Mouse (Mus musculus) forebrain, embryonic 10.5 days (tissue): ENCODE data around the gene Cdkal1. TPM values are rescaled to one million over a fixed set of nuclear protein-coding genes. Genes with fewer than 3 reads are reported as not detected.

Source experiments
- DNase-seq: peaks from one replicate; pipeline ENCODE4 v3.0.0-alpha.2; 2017; ENCODE audit warnings: low spot score; ENCODE audit errors: extremely low spot score
- H3K27ac ChIP-seq: fragments of 300-500 bp; sonication (generic); 2 replicates; pipeline ENCODE4 v1.5.1; 2016; ENCODE audit warnings: mild to moderate bottlenecking
- H3K27me3 ChIP-seq: fragments of 300-500 bp; sonication (generic); 2 replicates; pipeline ENCODE4 v1.6.1; 2016; ENCODE audit warnings: mild to moderate bottlenecking; ENCODE audit not compliant: poor library complexity, severe bottlenecking
- H3K36me3 ChIP-seq: fragments of 300-500 bp; sonication (generic); replicated peaks from 2 replicates; pipeline ENCODE4 v1.6.1; 2016; ENCODE audit warnings: mild to moderate bottlenecking, moderate library complexity
- H3K4me1 ChIP-seq: fragments of 300-500 bp; sonication (generic); 2 replicates; pipeline ENCODE4 v1.6.1; 2016
- H3K4me3 ChIP-seq: fragments of 300-500 bp; sonication (generic); 2 replicates; pipeline ENCODE4 v1.5.1; 2016; ENCODE audit warnings: mild to moderate bottlenecking, moderate library complexity
- H3K9me3 ChIP-seq: fragments of 300-500 bp; sonication (generic); 2 replicates; pipeline ENCODE4 v1.6.1; 2016; ENCODE audit warnings: mild to moderate bottlenecking, moderate library complexity
- WGBS: fragments of 180-500 bp; shearing (Covaris S2); methylation state at CpG from one replicate; pipeline ENCODE4 v1.1.7; 2016; 5-methylcytosine and 5-hydroxymethylcytosine counted together
- polyA plus RNA-seq: library from polyadenylated mRNA; unstranded; fragments of >200 nt; fragmentation: Nextera tagmentation; extraction: Ambion mirVana; gene quantifications from 2 replicates; pipeline ENCODE4 v1.2.1, GENCODE M21; 2016

The Cdkal1 gene
- polyA plus RNA-seq, 1 experiment from 2014 or later = 34.3 TPM

- Histone ChIP-seq H3K27me3 (no peaks in the 10 kb centered on the region), H3K36me3 (no peaks in the 10 kb centered on the region), H3K4me1 (peaks cover 7% of the 10 kb centered on the region), H3K4me3 (no peak overlapping the region), H3K27ac (no peak overlapping the region), H3K9me3 (no peaks in the 10 kb centered on the region)
- no peak for DNase-seq
- WGBS = 93% methylated on average over 7 of the region's 7 CpGs
Measured at GRCm38 (mm10) chr13:29627438-29628124, 227.9 kb downstream of the Cdkal1 start.

GRCm38 (mm10) chr13:29624929-29625328, 230.5 kb downstream of the Cdkal1 start:
- Histone ChIP-seq H3K36me3 (no peaks in the 10 kb centered on the region), H3K9me3 (no peaks in the 10 kb centered on the region)
- WGBS = 78% methylated on average over 1 of the region's 1 CpGs

GRCm38 (mm10) chr13:29623636-29624239, 231.7 kb downstream of the Cdkal1 start:
- 72% methylated on average over 1 of the region's 1 CpGs for WGBS
- Histone ChIP-seq H3K27ac (no peak overlapping the region), H3K27me3 (no peaks in the 10 kb centered on the region), H3K4me3 (no peak overlapping the region), H3K36me3 (no peaks in the 10 kb centered on the region), H3K9me3 (no peaks in the 10 kb centered on the region), H3K4me1 (peaks cover 6% of the 10 kb centered on the region)
- DNase-seq = no peak

More at GRCm38 (mm10) chr13:29624929-29625328, 230.5 kb downstream of the Cdkal1 start:
- Histone ChIP-seq H3K27me3 (no peaks in the 10 kb centered on the region), H3K4me1 (peaks cover 7% of the 10 kb centered on the region), H3K27ac (no peak overlapping the region), H3K4me3 (no peak overlapping the region)
- no peak for DNase-seq

GRCm38 (mm10) chr13:29621881-29622280, 233.6 kb downstream of the Cdkal1 start:
- Histone ChIP-seq H3K4me1 (peaks cover 10% of the 10 kb centered on the region; the same call in 1 of the 2 replicates), H3K27me3 (no peaks in the 10 kb centered on the region), H3K36me3 (no peaks in the 10 kb centered on the region), H3K4me3 (no peak overlapping the region), H3K9me3 (no peaks in the 10 kb centered on the region), H3K27ac (no peak overlapping the region)
- DNase-seq = no peak
- WGBS = 88% methylated on average over 7 of the region's 7 CpGs

- H3K36me3 ChIP-seq = no peaks in the 10 kb centered on the region
- no peak overlapping the region for H3K27ac ChIP-seq
- DNase-seq = no peak
- no peaks in the 10 kb centered on the region for H3K27me3 ChIP-seq
- H3K9me3 ChIP-seq = no peaks in the 10 kb centered on the region
- no peak overlapping the region for H3K4me3 ChIP-seq
- WGBS = 98% methylated on average over 1 of the region's 1 CpGs
- peaks cover 10% of the 10 kb centered on the region; the same call in 1 of the 2 replicates for H3K4me1 ChIP-seq
Measured at GRCm38 (mm10) chr13:29621363-29621762, 234.1 kb downstream of the Cdkal1 start.

GRCm38 (mm10) chr13:29620826-29621225, 234.6 kb downstream of the Cdkal1 start:
- Histone ChIP-seq H3K36me3 (no peaks in the 10 kb centered on the region), H3K27me3 (no peaks in the 10 kb centered on the region), H3K4me1 (peaks cover 10% of the 10 kb centered on the region; the same call in 1 of the 2 replicates), H3K4me3 (no peak overlapping the region), H3K27ac (no peak overlapping the region), H3K9me3 (no peaks in the 10 kb centered on the region)
- whole genome bisulfite sequencing = 95% methylated on average over 7 of the region's 7 CpGs
- DNase-seq = no peak

GRCm38 (mm10) chr13:29616654-29617171, 238.8 kb downstream of the Cdkal1 start:
- H3K4me3 ChIP-seq = no peak overlapping the region
- no peaks in the 10 kb centered on the region for H3K27me3 ChIP-seq
- DNase-seq = no peak
- no peak overlapping the region for H3K27ac ChIP-seq
- 85% methylated on average over 3 of the region's 3 CpGs for WGBS
- no peaks in the 10 kb centered on the region for H3K36me3 ChIP-seq
- no peaks in the 10 kb centered on the region for H3K9me3 ChIP-seq
- H3K4me1 ChIP-seq = peaks cover 25% of the 10 kb centered on the region

GRCm38 (mm10) chr13:29615987-29616386, 239.5 kb downstream of the Cdkal1 start:
- no peaks in the 10 kb centered on the region for H3K36me3 ChIP-seq
- DNase-seq = no peak
- no peaks in the 10 kb centered on the region for H3K9me3 ChIP-seq
- WGBS = 90% methylated on average over 3 of the region's 3 CpGs
- H3K4me1 ChIP-seq = peaks cover 32% of the 10 kb centered on the region
- no peak overlapping the region for H3K27ac ChIP-seq
- H3K4me3 ChIP-seq = no peak overlapping the region
- no peaks in the 10 kb centered on the region for H3K27me3 ChIP-seq

GRCm38 (mm10) chr13:29615081-29615480, 240.4 kb downstream of the Cdkal1 start:
- DNase-seq = no peak
- H3K36me3 ChIP-seq = no peaks in the 10 kb centered on the region
- H3K4me3 ChIP-seq = no peak overlapping the region
- H3K27ac ChIP-seq = no peak overlapping the region
- H3K9me3 ChIP-seq = no peaks in the 10 kb centered on the region
- 87% methylated on average over 7 of the region's 7 CpGs for WGBS
- no peaks in the 10 kb centered on the region for H3K27me3 ChIP-seq
- H3K4me1 ChIP-seq = peaks cover 41% of the 10 kb centered on the region

GRCm38 (mm10) chr13:29610051-29610931, 245.2 kb downstream of the Cdkal1 start:
- peak; percentile 43 for DNase-seq
- H3K27me3 ChIP-seq = no peaks in the 10 kb centered on the region
- no peaks in the 10 kb centered on the region for H3K36me3 ChIP-seq
- H3K4me1 ChIP-seq = peaks cover 47% of the 10 kb centered on the region
- no peak overlapping the region for H3K4me3 ChIP-seq
- no peaks in the 10 kb centered on the region for H3K9me3 ChIP-seq
- 29% methylated on average over 13 of the region's 13 CpGs for WGBS
- peak overlapping the region; percentile 78 for H3K27ac ChIP-seq

GRCm38 (mm10) chr13:29609441-29609840, 246.0 kb downstream of the Cdkal1 start:
- Histone ChIP-seq H3K9me3 (no peaks in the 10 kb centered on the region), H3K27me3 (no peaks in the 10 kb centered on the region), H3K27ac (peak overlapping the region; percentile 78), H3K36me3 (no peaks in the 10 kb centered on the region), H3K4me1 (peaks cover 47% of the 10 kb centered on the region), H3K4me3 (no peak overlapping the region)
- no peak for DNase-seq
- WGBS = 86% methylated on average over 5 of the region's 5 CpGs

- Histone ChIP-seq H3K4me1 (peaks cover 12% of the 10 kb centered on the region), H3K27me3 (no peaks in the 10 kb centered on the region), H3K4me3 (no peak overlapping the region), H3K36me3 (no peaks in the 10 kb centered on the region), H3K9me3 (no peaks in the 10 kb centered on the region), H3K27ac (no peak overlapping the region)
- peak; percentile 52 for DNase-seq
- WGBS = 38% methylated on average over 6 of the region's 7 CpGs
Measured at GRCm38 (mm10) chr13:29604241-29604640, 251.2 kb downstream of the Cdkal1 start.
